Mouse (Mus musculus): ENCODE measurements at regions not wholly inside any gene's neighbourhood (a gene's known extent, or its start where the extent isn't known, plus 50 kb on each side); places are given as distances from the start of the nearest gene placed in this dataset.

- no peak for DNase-seq
Observed at GRCm38 (mm10) chr4:54282934-54283333, 457.1 kb downstream of the Tmem38b start.

- DNase-seq, result no peak
Observed at GRCm38 (mm10) chr4:54313804-54314203, 488.0 kb downstream of the Tmem38b start.

- no peak for DNase-seq
Observed at GRCm38 (mm10) chr4:54324851-54325250, 499.0 kb downstream of the Tmem38b start.

DNA sequence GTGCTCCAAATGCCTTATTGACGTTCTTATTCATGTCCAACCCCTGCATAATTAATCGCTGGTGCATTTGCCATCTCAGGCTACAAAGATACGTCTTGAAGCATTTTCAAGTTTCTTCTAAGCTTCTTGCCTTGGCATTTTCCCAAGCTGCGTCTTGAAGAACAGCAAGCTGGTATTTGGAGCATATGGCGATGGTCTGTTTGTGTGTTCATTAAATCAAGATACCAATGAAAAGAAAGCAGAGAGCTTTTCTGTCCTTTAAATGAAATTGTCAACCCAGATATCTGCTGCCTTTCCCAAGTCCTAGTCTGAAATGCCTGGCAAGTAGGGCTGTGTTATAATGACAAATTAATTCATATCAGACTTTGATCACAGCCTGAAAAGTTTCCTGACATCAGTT, 502.4 kb downstream of the Tmem38b start:
- DNase-seq, result no peak

DNA sequence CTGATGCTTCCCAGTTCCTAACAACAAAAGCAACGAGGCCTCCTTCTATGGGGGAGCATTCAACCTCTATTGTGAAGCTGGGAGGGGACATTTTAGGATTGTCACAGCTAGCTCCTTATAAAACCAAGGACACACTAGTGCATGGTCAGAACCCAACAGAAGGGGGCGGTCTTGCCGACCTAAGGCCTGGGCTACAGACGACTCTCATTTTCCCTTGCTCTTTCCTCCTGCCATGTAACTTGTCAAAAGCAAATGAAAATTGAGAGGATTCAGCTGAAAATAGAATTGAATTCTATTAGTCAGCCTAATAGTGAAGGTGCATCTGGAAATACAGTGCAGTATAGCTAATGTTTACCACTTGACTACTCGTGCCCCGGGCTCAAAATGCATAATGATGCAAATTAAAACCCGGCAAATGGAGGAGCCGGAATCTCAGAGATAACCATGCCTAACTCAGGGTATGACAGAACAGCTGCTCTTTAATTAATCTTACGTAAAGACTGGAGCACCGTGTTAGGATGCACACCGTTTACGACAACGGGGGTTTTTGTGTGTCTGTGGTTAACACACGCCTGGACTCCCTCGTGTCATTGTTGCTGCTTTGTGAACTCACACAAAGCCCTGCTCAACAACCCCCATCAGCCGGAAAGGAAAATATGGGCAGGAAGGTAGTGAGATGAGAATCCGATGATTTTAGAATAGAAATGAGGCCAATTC, 503.0 kb downstream of the Tmem38b start:
- no peak for DNase-seq

- DNase-seq, result no peak
Observed at GRCm38 (mm10) chr4:54330686-54331085, 504.8 kb downstream of the Tmem38b start.

DNA sequence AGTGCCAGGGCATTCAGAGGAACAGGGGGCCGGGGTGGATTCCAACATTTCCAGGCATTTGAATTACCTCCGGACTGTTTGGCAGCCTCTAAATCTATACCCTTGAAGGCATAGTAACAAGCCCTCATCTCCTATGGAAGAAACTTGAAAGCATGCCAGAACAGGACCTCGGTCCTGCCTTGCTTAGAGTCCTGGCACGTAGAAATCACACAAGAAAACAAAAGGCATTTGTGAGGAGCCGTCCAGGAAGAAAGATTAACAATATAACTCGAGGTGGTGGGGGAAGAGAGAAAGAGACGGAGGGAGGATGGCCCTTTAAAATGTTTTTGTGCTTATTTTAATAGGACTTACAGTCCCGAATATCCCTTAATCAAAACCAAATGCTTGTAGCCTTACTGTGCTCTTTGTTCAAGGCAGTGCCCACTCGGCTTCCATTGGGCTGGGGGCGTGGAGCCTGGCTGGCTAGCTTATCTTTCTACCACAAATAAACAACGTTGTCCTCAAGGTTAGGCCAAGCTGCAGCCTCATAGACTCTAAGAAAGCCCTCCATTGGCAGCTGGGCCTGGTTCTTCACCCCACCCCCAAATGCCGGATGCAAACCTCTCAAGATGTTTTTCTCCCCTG, 505.9 kb downstream of the Tmem38b start:
- DNase-seq, result no peak

DNA sequence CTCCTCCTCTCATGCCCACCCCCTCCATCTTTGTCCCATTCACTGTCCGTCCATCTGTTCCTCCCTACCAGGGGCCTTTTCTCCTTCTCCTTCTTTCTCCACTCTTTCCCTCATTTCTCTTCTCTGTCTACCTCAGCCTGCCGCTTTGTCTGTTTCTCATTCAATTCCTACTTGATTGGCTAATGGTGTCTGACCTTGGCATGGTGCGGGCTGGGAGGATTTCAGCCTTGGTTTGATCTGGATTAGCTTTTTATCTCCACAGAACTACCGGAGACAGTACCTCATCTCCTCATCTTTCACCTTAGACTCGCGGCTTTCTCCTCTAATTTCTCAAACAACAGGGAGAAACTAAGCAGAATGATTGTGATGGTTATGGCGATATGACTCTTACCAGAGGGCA, 506.4 kb downstream of the Tmem38b start:
- DNase-seq, result no peak

DNA sequence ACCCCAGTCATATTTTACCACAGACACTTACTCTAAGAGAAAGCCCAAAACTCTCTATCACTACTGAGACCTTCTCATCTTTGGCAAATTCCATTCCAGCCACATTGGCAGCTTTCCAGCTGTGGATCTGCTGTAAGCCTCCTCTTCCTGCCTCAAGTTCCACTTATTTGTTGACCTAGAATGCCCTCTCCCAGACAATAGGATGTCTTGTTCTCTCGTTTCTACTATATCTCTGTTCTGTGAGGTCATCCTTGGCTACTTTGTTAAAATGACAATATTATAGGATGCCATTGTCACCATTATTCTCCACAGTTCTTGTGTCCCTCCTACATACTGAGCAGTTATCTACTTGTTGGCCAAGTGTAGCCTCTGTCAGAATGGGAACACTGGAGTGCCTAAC, 512.7 kb downstream of the Tmem38b start:
- peak; percentile 12 for DNase-seq

DNA sequence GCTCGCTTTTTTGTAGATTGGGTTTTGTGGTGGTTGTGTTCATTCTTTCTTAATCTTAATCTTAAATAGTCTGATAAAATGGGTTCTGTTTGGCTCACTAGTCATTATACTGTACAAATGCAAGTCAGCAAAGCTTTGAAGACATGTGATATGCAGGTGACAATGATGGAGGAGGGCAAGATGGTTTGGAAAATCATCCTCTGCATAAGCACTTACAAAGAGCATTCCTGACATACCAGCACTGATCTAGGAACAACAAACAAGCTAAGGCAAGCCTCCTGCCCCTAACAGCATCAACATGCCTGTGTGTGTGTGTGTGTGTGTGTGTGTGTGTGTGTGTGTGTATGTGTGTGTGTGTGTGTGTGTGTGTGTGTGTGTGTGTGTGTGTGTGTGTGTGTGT, 514.3 kb downstream of the Tmem38b start:
- DNase-seq, result no peak

DNA sequence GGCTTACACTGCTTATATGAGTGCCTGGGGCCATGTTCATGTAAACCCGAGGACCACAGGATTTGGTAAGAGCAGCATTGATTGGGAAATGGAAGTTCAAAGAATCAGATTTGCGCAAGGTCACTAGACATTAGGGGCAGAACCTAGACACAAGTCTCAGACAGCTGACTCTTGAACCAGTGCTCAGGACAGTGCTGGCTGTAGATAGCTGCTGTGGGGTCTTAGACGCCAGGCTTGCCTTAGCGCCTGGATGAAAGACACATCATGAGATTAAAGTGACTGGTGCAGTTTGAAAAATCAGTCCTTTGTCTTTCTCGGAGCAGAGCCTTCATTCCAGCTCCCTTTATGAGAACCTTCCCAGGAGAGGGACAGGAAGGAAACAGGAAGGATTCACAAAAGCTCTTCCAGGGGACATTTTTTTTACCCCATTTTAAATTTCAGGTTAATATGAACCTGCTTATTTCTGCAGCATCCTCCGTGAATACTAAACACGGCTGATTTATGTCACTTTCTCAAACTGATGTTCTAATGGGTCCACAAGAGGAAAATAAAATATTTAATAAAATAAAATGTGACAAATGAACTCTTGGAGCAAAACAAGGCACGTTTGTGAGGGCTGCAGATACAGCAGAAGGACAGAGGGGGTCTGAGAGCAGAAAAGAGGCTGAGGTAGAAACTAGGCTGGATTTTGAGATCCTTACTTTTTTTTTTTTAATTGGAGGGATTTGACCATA, 528.0 kb downstream of the Tmem38b start:
- no peak for DNase-seq

DNA sequence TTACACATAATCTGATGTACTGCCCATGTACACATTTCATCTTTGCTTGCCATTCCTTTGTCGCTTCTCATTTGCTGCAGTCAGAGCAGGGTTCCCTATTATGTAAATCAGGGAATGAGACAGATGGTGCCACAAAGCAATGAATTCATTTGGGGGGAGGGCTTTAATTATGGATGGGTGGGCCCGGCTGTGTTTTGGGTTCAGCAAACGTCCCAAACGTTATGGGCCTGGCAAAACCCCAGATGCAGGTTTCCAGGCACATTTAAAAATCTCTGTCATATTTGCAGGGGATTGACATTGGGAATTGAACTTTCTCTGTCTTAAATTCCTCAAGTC, 528.5 kb downstream of the Tmem38b start:
- no peak for DNase-seq

DNA sequence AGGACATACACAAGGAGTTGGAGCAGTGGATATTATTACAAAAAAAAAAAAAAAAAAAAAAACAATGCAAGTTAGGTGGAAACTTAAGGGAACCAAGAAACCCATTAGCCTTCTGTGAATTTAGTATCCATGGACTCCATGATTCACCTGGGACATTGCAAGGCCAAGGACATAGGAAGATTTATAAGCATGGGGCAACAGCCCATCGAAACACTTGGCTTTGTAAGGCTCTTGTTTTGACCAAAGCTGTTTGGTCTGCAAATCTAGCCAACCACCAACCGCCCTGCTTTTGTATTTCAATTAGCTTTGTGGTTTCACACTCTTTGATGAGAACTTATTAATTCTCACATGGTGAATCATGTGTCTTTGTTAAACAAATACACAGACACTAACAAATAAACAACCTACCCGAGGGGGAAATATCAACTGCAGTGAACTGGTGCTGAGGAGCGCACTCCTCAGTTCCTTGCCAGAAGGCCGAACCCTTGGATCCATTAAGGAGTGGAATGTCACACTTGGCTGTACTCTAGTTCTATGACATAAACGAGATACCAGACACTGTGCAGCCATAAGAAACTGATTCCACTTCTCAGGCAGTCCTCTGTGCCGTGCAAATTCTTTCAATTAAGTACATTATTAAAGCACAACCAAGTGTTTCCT, 529.7 kb downstream of the Tmem38b start:
- DNase-seq, result no peak

DNA sequence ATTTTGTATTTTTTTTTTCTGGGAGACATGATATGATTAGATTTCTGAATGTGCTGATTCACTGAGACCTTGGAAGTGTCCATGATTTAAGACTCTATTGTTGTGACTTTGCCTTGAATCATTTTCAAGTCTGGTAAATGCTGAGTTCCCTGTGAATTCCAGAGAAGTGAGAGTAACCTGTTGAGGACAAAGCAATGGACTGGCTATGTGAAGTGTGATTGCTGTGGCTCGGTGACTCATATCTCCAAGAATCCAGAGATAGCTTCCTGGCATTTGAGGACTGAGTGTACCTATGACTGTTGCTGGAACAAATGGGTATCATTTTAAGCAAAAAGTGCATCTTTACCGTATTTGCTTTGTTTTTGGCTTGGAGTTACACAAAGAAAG, 530.2 kb downstream of the Tmem38b start:
- no peak for DNase-seq

DNA sequence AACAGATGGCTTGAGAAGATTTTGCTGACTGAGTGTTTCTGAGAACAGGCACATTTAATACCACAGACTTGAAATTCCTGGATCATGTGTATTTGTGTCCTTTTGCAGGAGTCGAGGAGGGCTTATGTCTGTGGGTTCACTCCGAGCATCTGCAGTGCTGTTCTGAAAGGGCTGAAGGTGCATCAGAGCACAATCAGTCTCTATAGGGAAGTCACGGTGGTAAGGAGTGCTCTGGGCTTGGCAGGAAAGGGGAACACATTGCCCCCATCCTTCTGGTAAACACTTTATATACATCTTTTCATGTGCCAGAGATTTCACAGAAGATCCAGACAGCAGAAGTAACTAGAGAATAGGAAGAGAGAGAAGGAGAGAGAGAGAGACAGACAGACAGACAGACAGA, 545.1 kb downstream of the Tmem38b start:
- DNase-seq, result no peak

GRCm38 (mm10) chr4:54371418-54371957, 545.6 kb downstream of the Tmem38b start:
- no peak for DNase-seq

- DNase-seq, result peak; percentile 47
Observed at GRCm38 (mm10) chr4:54373606-54374005, 547.8 kb downstream of the Tmem38b start.

GRCm38 (mm10) chr4:54374457-54374856, 548.6 kb downstream of the Tmem38b start:
- DNase-seq, result no peak

- DNase-seq, result no peak
Observed at GRCm38 (mm10) chr4:54387460-54387859, 557.4 kb upstream of the Zfp462 start.

DNA sequence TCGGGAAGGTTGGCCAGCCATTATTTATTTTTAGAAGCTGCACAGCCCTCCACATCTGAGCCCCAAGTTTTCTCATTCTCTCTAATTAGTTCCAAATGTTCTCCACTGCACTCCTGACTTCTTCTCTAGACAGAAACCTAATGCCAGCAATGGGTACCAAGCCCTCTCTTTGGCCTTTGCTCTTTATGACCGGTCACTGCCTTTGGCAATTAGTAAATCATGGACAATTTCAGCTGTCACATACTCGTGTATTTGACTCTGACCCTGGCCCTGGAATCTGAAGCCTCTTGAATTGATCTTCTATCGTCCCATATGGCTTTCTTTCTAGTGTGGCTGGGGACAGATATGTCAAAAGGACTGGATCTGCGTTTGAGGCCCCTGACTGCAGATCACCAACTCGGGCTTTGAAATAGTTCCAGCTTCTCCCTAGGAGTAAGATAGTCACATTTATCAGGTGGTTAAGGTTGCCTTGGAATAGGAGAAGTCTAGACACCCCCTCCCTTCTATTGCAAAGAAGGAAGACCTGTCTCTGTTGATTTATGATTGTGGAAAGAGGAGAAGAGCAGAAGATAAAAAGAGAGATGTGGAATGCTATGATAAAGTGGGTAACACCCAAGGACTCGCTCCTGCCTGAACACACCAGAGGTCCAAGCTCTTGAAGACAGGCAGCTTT, 553.2 kb upstream of the Zfp462 start:
- no peak for DNase-seq

DNA sequence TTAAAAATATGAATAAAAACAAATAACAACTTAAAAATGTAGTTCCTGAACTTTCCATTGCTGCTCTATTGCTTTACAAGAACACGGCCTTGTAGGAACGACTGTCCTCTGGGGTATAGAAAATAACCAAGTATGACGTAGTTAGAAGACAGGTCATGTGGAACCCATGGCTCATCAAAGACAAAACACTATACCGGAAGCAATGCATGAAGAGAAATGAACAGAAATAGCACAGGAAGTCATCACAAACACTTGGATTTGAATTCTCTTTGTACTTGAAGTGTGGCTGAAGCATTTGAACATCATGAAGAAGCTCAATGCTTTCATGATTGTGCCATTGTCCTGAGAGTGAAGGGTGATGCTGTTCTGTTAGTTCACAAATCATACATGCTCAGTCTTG, 538.7 kb upstream of the Zfp462 start:
- no peak for DNase-seq

DNA sequence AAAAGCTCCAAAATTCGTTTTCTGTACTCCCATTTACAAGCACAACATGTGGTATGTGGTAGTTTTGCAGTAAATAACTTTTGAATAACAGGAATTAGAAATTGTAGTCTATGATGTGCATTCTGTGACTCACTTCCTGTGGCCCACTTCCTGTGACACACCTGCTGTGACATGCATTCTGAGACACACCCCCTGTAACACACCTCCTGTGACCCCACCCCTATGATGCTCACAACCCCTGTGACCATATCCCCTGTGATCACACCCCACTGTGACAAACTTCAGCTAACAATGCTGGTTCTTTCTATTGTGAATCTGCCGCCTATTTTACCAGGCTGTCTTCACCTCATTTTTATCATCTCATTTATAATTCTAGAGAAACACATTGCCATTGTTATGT, 536.9 kb upstream of the Zfp462 start:
- DNase-seq, result no peak

DNA sequence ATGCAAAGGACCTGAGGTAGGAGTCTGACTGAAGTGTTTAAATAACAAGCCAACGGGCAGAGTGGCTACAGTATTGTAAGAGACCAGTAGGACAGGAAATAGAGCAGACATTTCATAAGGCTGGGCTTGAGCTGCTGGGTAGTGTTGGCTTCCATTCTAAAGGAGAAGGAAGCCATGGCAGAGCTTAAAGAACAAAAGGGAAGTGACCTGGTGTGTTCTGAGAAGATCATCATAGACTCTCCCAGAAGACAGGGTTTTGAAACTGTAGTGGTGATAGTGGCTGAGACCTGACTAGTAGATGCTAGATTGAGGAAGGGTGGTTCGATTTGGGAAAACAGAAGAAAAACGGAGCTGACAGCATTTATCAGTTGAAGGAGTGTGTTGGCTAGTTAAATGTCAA, 514.1 kb upstream of the Zfp462 start:
- no peak for DNase-seq

Data from liver (tissue).